ENCODE assay signal across 11 mouse cellular contexts in the genomic region with DNA sequence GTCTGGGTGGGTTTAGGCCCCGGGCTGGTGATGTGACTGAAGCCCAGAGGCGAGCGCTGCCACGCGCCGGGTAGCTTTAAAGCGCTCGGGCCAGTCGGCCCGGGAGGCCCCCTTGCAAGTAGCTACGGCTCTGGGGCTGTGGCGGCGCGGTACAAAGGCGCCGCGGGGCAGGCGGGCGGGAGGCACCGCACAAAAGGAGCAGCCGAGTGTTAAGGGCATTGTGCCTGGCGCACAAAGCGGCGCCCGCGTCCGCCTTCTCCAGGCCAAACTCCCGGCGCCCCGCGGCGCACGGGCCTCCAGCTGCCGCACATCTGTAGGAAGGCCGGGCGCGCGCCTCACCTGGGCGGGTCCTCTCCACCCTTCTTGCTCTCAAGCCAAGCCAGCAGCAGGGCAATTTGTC. TPM values are rescaled to one million over a fixed set of nuclear protein-coding genes. Genes with fewer than 3 reads are reported as not detected.
DNase-seq lines count a peak whose midpoint lies in the region; ATAC-seq lines count a peak whose summit lies in the region.
"Had no signal": no experiment of that assay in that cellular context is flagged by ENCODE, and none has a peak within 500 bp of the region (broad histone marks: within the 10 kb centered on the region; RNA-seq: fewer than 3 reads in every experiment).

No protein-coding gene starts in this region.

- no peak for DNase-seq in heart, adult 9 months (ENCODE audit: low spot score in 2 of 2)
- DNase-seq in embryo, embryonic 10.5 days (ENCODE audit: low spot score) = peak; percentile 73
- DNase-seq in neural tube, embryonic 10.5 days (ENCODE audit: extremely low spot score, low spot score) = peak; percentile 75
- DNase-seq in cerebellum, adult 11 months = no peak
- no peak for DNase-seq in kidney, postnatal 25 days
- DNase-seq in left cerebral cortex, adult 18-20 months (ENCODE audit: low spot score in 2 of 2) = no peak
- DNase-seq: B cell, adult 2 months had no signal

- H3K4me2 ChIP-seq in heart, embryonic 13.5 days = peak overlapping the region; percentile 56
- peak overlapping the region; percentile 59 for H3K4me2 ChIP-seq in hindbrain, embryonic 15.5 days

- no peaks in the 10 kb centered on the region for H3K36me3 ChIP-seq in heart, embryonic 13.5 days
- no peaks in the 10 kb centered on the region for H3K36me3 ChIP-seq in hindbrain, embryonic 15.5 days

- H3K27ac ChIP-seq in heart, embryonic 13.5 days (replicated peaks) = no peak overlapping the region
- no peak overlapping the region for H3K27ac ChIP-seq in hindbrain, embryonic 15.5 days (replicated peaks)

- no peaks in the 10 kb centered on the region; the same call in 1 of the 2 replicates for H3K9me3 ChIP-seq in heart, embryonic 13.5 days
- no peaks in the 10 kb centered on the region for H3K9me3 ChIP-seq in hindbrain, embryonic 15.5 days

- peaks cover 24% of the 10 kb centered on the region for H3K4me1 ChIP-seq in heart, embryonic 13.5 days
- H3K4me1 ChIP-seq in hindbrain, embryonic 15.5 days (replicated peaks) = peaks cover 62% of the 10 kb centered on the region

- H3K4me3 ChIP-seq in heart, embryonic 13.5 days = peak overlapping the region; percentile 29
- peak overlapping the region; percentile 30 for H3K4me3 ChIP-seq in hindbrain, embryonic 15.5 days

- under 1% methylated on average over 39 of the region's 39 CpGs for WGBS in heart, embryonic 13.5 days
- WGBS in hindbrain, embryonic 15.5 days = under 1% methylated on average over 39 of the region's 39 CpGs

- H3K9ac ChIP-seq in heart, embryonic 13.5 days = no peak overlapping the region
- H3K9ac ChIP-seq in hindbrain, embryonic 15.5 days = peak overlapping the region; percentile 5; the same call in 1 of the 2 replicates

- ATAC-seq in heart, embryonic 13.5 days (ENCODE audit: extremely low read depth, insufficient number of reproducible peaks, low FRiP score, low TSS enrichment) = no peak; the same call in 1 of the 2 replicates
- ATAC-seq in hindbrain, embryonic 15.5 days (ENCODE audit: low FRiP score, low read depth) = no peak

- peaks cover 82% of the 10 kb centered on the region for H3K27me3 ChIP-seq in heart, embryonic 13.5 days (replicated peaks)
- peaks cover 88% of the 10 kb centered on the region for H3K27me3 ChIP-seq in hindbrain, embryonic 15.5 days

RNA-seq across cellular contexts. Expression of a gene that starts 1.1 kb away (rescaled TPM):
- polyA plus RNA-seq in heart, embryonic 13.5 days (2015; fragmentation: Nextera tagmentation; extraction: Ambion mirVana) = not detected in 2 replicates
- 0.47 and 3.0 TPM in 2 replicates for polyA plus RNA-seq in hindbrain, embryonic 15.5 days (2015; fragmentation: Nextera tagmentation; extraction: Ambion mirVana)
- total RNA-seq in left cerebral cortex, adult 18-20 months (2021) = not detected
- total RNA-seq: gastrocnemius, adult 18-20 months; liver, adult 2 months had no signal
- polyA plus RNA-seq: liver, adult 2 months had no signal

RNA-seq across cellular contexts. Expression of a gene that starts 6.6 kb away (rescaled TPM):
- polyA plus RNA-seq in heart, embryonic 13.5 days (2015; fragmentation: Nextera tagmentation; extraction: Ambion mirVana) = 16.8 and 19.7 TPM in 2 replicates
- 18.3 and 22.2 TPM in 2 replicates for polyA plus RNA-seq in hindbrain, embryonic 15.5 days (2015; fragmentation: Nextera tagmentation; extraction: Ambion mirVana)
- total RNA-seq in left cerebral cortex, adult 18-20 months (2021) = 10 to 100 TPM; 49.8 to 58.4 TPM

RNA-seq across cellular contexts. Expression of a gene that starts 16.4 kb away (rescaled TPM):
- 9.2 and 9.6 TPM in 2 replicates for polyA plus RNA-seq in heart, embryonic 13.5 days (2015; fragmentation: Nextera tagmentation; extraction: Ambion mirVana)
- polyA plus RNA-seq in hindbrain, embryonic 15.5 days (2015; fragmentation: Nextera tagmentation; extraction: Ambion mirVana) = 18.4 and 21.7 TPM in 2 replicates
- 10 to 100 TPM; 26.8 to 33.4 TPM for total RNA-seq in left cerebral cortex, adult 18-20 months (2021)

RNA-seq across cellular contexts. Expression of a gene that starts 28.4 kb away (rescaled TPM):
- polyA plus RNA-seq in heart, embryonic 13.5 days (2015; fragmentation: Nextera tagmentation; extraction: Ambion mirVana) = 71.2 and 73.2 TPM in 2 replicates
- polyA plus RNA-seq in hindbrain, embryonic 15.5 days (2015; fragmentation: Nextera tagmentation; extraction: Ambion mirVana) = 8.6 and 8.8 TPM in 2 replicates
- total RNA-seq in left cerebral cortex, adult 18-20 months (2021) = 10 to 100 TPM; 18.9 to 20.8 TPM
- total RNA-seq: gastrocnemius, adult 18-20 months; liver, adult 2 months had no signal

RNA-seq across cellular contexts. Expression of a gene that starts 35.2 kb away (rescaled TPM):
- 226 and 250 TPM in 2 replicates for polyA plus RNA-seq in heart, embryonic 13.5 days (2015; fragmentation: Nextera tagmentation; extraction: Ambion mirVana)
- 135 and 176 TPM in 2 replicates for polyA plus RNA-seq in hindbrain, embryonic 15.5 days (2015; fragmentation: Nextera tagmentation; extraction: Ambion mirVana)
- total RNA-seq in left cerebral cortex, adult 18-20 months (2021) = 100 to 1,000 TPM; 162 to 191 TPM

Comparison
In these comparisons a context has a peak if more than half of its experiments do, and no peak if none do; other contexts are left out.
1. DNase-seq: peak in embryo, embryonic 10.5 days (single experiment) and neural tube, embryonic 10.5 days (single experiment); none in heart, adult 9 months (0 of 2), cerebellum, adult 11 months (single experiment), kidney, postnatal 25 days (0 of 2) and left cerebral cortex, adult 18-20 months (0 of 2).